ENCODE assay signal across 12 mouse cellular contexts in the genomic region with DNA sequence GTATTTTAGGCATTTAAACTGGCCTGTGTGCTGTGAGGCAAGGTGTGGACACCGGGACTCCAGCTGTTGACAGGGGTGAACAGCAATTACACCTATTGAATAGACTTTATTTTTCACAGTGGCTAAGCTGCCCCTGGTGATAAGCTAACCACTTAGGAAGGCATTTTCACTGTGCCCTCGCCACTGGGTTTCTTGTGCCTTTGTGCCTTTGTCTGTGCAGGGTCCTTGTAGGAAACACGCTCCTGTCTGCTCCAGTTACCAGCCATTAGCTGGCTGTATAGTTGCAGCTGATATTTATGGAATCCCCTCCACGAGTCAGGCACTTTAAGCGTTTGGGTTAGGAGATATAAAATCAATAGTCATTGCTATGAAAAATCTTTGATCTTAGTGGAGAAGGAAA.
DNase-seq lines count a peak whose midpoint lies in the region; ATAC-seq and TF ChIP-seq lines count a peak whose summit lies in the region.
"Had no signal": no experiment of that assay in that cellular context is flagged by ENCODE, and none has a peak within 500 bp of the region (broad histone marks: within the 10 kb centered on the region; RNA-seq: fewer than 3 reads in every experiment).

No protein-coding gene starts in this region.

- no peak for ATAC-seq in embryonic facial prominence, embryonic 14.5 days (ENCODE audit: low read depth)
- ATAC-seq in midbrain, embryonic 14.5 days (ENCODE audit: low FRiP score, low TSS enrichment): no peak
- ATAC-seq in intestine, embryonic 16.5 days: no peak
- ATAC-seq in liver, postnatal 0 days: no peak
- ATAC-seq: intestine, embryonic 15.5 days had no signal

- H3K9me3 ChIP-seq in embryonic facial prominence, embryonic 14.5 days (ENCODE audit: control insufficient read depth, low read length): no peaks in the 10 kb centered on the region
- H3K9me3 ChIP-seq in midbrain, embryonic 14.5 days (ENCODE audit: control insufficient read depth, low read length): no peaks in the 10 kb centered on the region
- H3K9me3 ChIP-seq in intestine, embryonic 16.5 days (ENCODE audit: control insufficient read depth, low read length): no peaks in the 10 kb centered on the region
- H3K9me3 ChIP-seq in liver, postnatal 0 days (ENCODE audit: low read length): no peaks in the 10 kb centered on the region
- H3K9me3 ChIP-seq: intestine, embryonic 15.5 days had no signal

- H3K27ac ChIP-seq in gastrocnemius, adult 2 months: peak overlapping the region; percentile 29; the same call in 1 of the 2 replicates
- peak overlapping the region; percentile 72; the same call in 1 of the 2 replicates for H3K27ac ChIP-seq in layer of hippocampus, adult 2 months
- H3K27ac ChIP-seq in embryonic facial prominence, embryonic 14.5 days (replicated peaks; ENCODE audit: low read depth, low read length): peak overlapping the region; percentile 74; the same call in 1 of the 2 replicates
- no peak overlapping the region; the same call in 1 of the 2 replicates for H3K27ac ChIP-seq in midbrain, embryonic 14.5 days (replicated peaks; ENCODE audit: low read depth, low read length)
- no peak overlapping the region for H3K27ac ChIP-seq in intestine, embryonic 16.5 days (ENCODE audit: low read length)
- no peak overlapping the region for H3K27ac ChIP-seq in liver, postnatal 0 days (ENCODE audit: low read depth)
- H3K27ac ChIP-seq: intestine, embryonic 15.5 days; kidney, postnatal 0 days; liver, embryonic 14.5 days had no signal

- intact Hi-C loops in gastrocnemius, adult 2 months (cut with DNase I): no loop called here

- no peaks in the 10 kb centered on the region for H3K36me3 ChIP-seq in embryonic facial prominence, embryonic 14.5 days (ENCODE audit: control insufficient read depth, insufficient read depth, low read length)
- H3K36me3 ChIP-seq in midbrain, embryonic 14.5 days (ENCODE audit: control insufficient read depth, insufficient read depth, low read length): no peaks in the 10 kb centered on the region
- H3K36me3 ChIP-seq in intestine, embryonic 16.5 days (ENCODE audit: control insufficient read depth, insufficient read depth, low read length): no peaks in the 10 kb centered on the region
- no peaks in the 10 kb centered on the region for H3K36me3 ChIP-seq in liver, postnatal 0 days (replicated peaks; ENCODE audit: insufficient read depth, low read length)
- H3K36me3 ChIP-seq: intestine, embryonic 15.5 days had no signal

- DNase-seq in gastrocnemius, adult 2 months: no peak
- DNase-seq in gastrocnemius, adult 18-20 months (ENCODE audit: low spot score): no peak
- DNase-seq in layer of hippocampus, adult 2 months (ENCODE audit: low spot score in 2 of 2): no peak
- DNase-seq in layer of hippocampus, adult 11-12 months (ENCODE audit: low spot score): no peak
- no peak for DNase-seq in embryonic facial prominence, embryonic 14.5 days (ENCODE audit: low spot score)
- DNase-seq in midbrain, embryonic 14.5 days: peak; percentile 31
- DNase-seq in liver, postnatal 0 days: no peak
- DNase-seq: thymus, adult 18-20 months had no signal

- TF ChIP-seq CTCF in gastrocnemius, adult 2 months (IDR thresholded peaks at IDR 0.05): no peak
- no peak for TF ChIP-seq CTCF in layer of hippocampus, adult 2 months (conservative IDR thresholded peaks at IDR 0.05)
- no peak for TF ChIP-seq CTCF in liver, postnatal 0 days (IDR thresholded peaks at IDR 0.05; ENCODE audit: low read depth)

- H3K4me2 ChIP-seq in embryonic facial prominence, embryonic 14.5 days (ENCODE audit: low read depth, low read length): no peak overlapping the region
- H3K4me2 ChIP-seq in midbrain, embryonic 14.5 days (ENCODE audit: low read length): no peak overlapping the region
- H3K4me2 ChIP-seq in intestine, embryonic 16.5 days (ENCODE audit: low read depth, low read length): no peak overlapping the region
- H3K4me2 ChIP-seq in liver, postnatal 0 days (ENCODE audit: low read depth, low read length): no peak overlapping the region
- H3K4me2 ChIP-seq: intestine, embryonic 15.5 days had no signal

- no peak for TF ChIP-seq EP300 in liver, postnatal 0 days (IDR thresholded peaks at IDR 0.05; ENCODE audit: low read depth)

- no peak overlapping the region for H3K4me3 ChIP-seq in gastrocnemius, adult 2 months
- no peak overlapping the region for H3K4me3 ChIP-seq in layer of hippocampus, adult 2 months
- no peak overlapping the region for H3K4me3 ChIP-seq in embryonic facial prominence, embryonic 14.5 days (ENCODE audit: low read depth, low read length)
- H3K4me3 ChIP-seq in midbrain, embryonic 14.5 days (replicated peaks; ENCODE audit: low read depth, low read length): no peak overlapping the region
- H3K4me3 ChIP-seq in intestine, embryonic 16.5 days (ENCODE audit: low read length): no peak overlapping the region
- no peak overlapping the region for H3K4me3 ChIP-seq in liver, postnatal 0 days (ENCODE audit: low read depth, low read length)
- H3K4me3 ChIP-seq: intestine, embryonic 15.5 days had no signal

- H3K9ac ChIP-seq in embryonic facial prominence, embryonic 14.5 days (ENCODE audit: low read depth, low read length): no peak overlapping the region
- no peak overlapping the region; the same call in 1 of the 2 replicates for H3K9ac ChIP-seq in midbrain, embryonic 14.5 days (replicated peaks; ENCODE audit: low read length)
- no peak overlapping the region for H3K9ac ChIP-seq in intestine, embryonic 16.5 days (ENCODE audit: low read depth, low read length)
- H3K9ac ChIP-seq in liver, postnatal 0 days (replicated peaks): no peak overlapping the region
- H3K9ac ChIP-seq: intestine, embryonic 15.5 days; liver, embryonic 14.5 days had no signal

- 47% methylated on average over 5 of the region's 5 CpGs for WGBS in embryonic facial prominence, embryonic 14.5 days
- 37% methylated on average over 5 of the region's 5 CpGs for WGBS in midbrain, embryonic 14.5 days
- 43% methylated on average over 5 of the region's 5 CpGs for WGBS in intestine, embryonic 16.5 days
- WGBS in liver, postnatal 0 days (ENCODE audit: insufficient replicate concordance): 43% methylated on average over 5 of the region's 5 CpGs

- H3K27me3 ChIP-seq in embryonic facial prominence, embryonic 14.5 days (replicated peaks; ENCODE audit: control insufficient read depth, insufficient read depth, low read length): no peaks in the 10 kb centered on the region
- H3K27me3 ChIP-seq in midbrain, embryonic 14.5 days (ENCODE audit: control insufficient read depth, insufficient read depth, low read length): no peaks in the 10 kb centered on the region
- no peaks in the 10 kb centered on the region for H3K27me3 ChIP-seq in intestine, embryonic 16.5 days (replicated peaks; ENCODE audit: control insufficient read depth, insufficient read depth, low read length)
- H3K27me3 ChIP-seq in liver, postnatal 0 days (ENCODE audit: insufficient read depth, low read length): no peaks in the 10 kb centered on the region
- H3K27me3 ChIP-seq: intestine, embryonic 15.5 days had no signal

- H3K4me1 ChIP-seq in embryonic facial prominence, embryonic 14.5 days (ENCODE audit: control insufficient read depth, insufficient read depth, low read length): peaks cover 14% of the 10 kb centered on the region
- peaks cover 34% of the 10 kb centered on the region for H3K4me1 ChIP-seq in midbrain, embryonic 14.5 days (ENCODE audit: control insufficient read depth, insufficient read depth, low read length)
- no peaks in the 10 kb centered on the region for H3K4me1 ChIP-seq in intestine, embryonic 16.5 days (ENCODE audit: control insufficient read depth, insufficient read depth, low read length)
- H3K4me1 ChIP-seq in liver, postnatal 0 days (ENCODE audit: insufficient read depth): no peaks in the 10 kb centered on the region
- H3K4me1 ChIP-seq: intestine, embryonic 15.5 days had no signal

Comparison
In these comparisons a context has a peak if more than half of its experiments do, and no peak if none do; other contexts are left out.
1. H3K27ac ChIP-seq: peak in gastrocnemius, adult 2 months (single experiment), layer of hippocampus, adult 2 months (single experiment) and embryonic facial prominence, embryonic 14.5 days (single experiment); none in midbrain, embryonic 14.5 days (single experiment), intestine, embryonic 16.5 days (single experiment) and liver, postnatal 0 days (single experiment).